Mouse (Mus musculus) liver, embryonic 14.5 days (tissue): ENCODE measurements at regions not wholly inside any gene's neighbourhood (a gene's known extent, or its start where the extent isn't known, plus 50 kb on each side); places are given as distances from the start of the nearest gene placed in this dataset.

Source experiments
- ATAC-seq: fragments of 200-750 bp; cut with Nextera tagmentation; 2 replicates; pipeline ENCODE4 v1.8.0; 2017; ENCODE audit warnings: moderate number of reproducible peaks, mild to moderate bottlenecking, moderate library complexity; ENCODE audit not compliant: insufficient read depth
- DNase-seq, 3 experiments: peaks; one replicate each; pipeline ENCODE4 v3.0.0-alpha.2; 2012 to 2013; ENCODE audit warnings: low read depth in 3 of 3, low spot score in 3 of 3
- H3K27ac ChIP-seq: fragments of 300-500 bp; sonication (generic); 2 replicates; pipeline ENCODE4 v1.5.1; 2014; ENCODE audit warnings: moderate library complexity, mild to moderate bottlenecking, control low read depth, inconsistent platforms
- H3K27me3 ChIP-seq: fragments of 300-500 bp; sonication (generic); 2 replicates; pipeline ENCODE4 v1.6.1; 2014; ENCODE audit warnings: mild to moderate bottlenecking, low read length, moderate library complexity; ENCODE audit not compliant: control insufficient read depth, insufficient read depth
- H3K36me3 ChIP-seq: fragments of 300-500 bp; sonication (generic); replicated peaks from 2 replicates; pipeline ENCODE4 v1.6.1; 2014; ENCODE audit warnings: low read depth; ENCODE audit not compliant: control insufficient read depth, insufficient read depth
- H3K4me1 ChIP-seq, 2 experiments: fragments of 200-500 bp in 1 of 2; fragments of 300-500 bp in 1 of 2; sonication (generic) in 1 of 2; replicated peaks; 2 replicates each; pipeline ENCODE4 v1.6.1; 2012 to 2014; ENCODE audit warnings: antibody characterized with exemption in 1 of 2, inconsistent platforms in 1 of 2, low read length in 1 of 2; ENCODE audit not compliant: control insufficient read depth in 2 of 2, insufficient read depth in 2 of 2
- H3K4me2 ChIP-seq: fragments of 300-500 bp; sonication (generic); 2 replicates; pipeline ENCODE4 v1.6.1; 2014; ENCODE audit warnings: low read depth, mild to moderate bottlenecking, control low read depth, moderate library complexity
- H3K4me3 ChIP-seq, 2 experiments: fragments of 200-500 bp in 1 of 2; fragments of 300-500 bp in 1 of 2; sonication (generic) in 1 of 2; 2 replicates each; pipeline ENCODE4 v1.5.1; 2012 to 2014; ENCODE audit warnings: low read depth in 2 of 2, low read length in 2 of 2, mild to moderate bottlenecking in 2 of 2, control low read depth in 1 of 2, inconsistent platforms in 1 of 2, moderate library complexity in 1 of 2; ENCODE audit not compliant: insufficient read depth in 1 of 2
- H3K9ac ChIP-seq: fragments of 300-500 bp; sonication (generic); replicated peaks from 2 replicates; pipeline ENCODE4 v1.6.1; 2014; ENCODE audit warnings: mild to moderate bottlenecking, control low read depth, moderate library complexity
- H3K9me3 ChIP-seq: fragments of 300-500 bp; sonication (generic); 2 replicates; pipeline ENCODE4 v1.6.1; 2016; ENCODE audit warnings: low read length, mixed read lengths; ENCODE audit not compliant: control insufficient read depth
- CTCF ChIP-seq: IDR thresholded peaks from 2 replicates; pipeline ENCODE4 v1.5.1; 2016; ENCODE audit warnings: antibody characterized with exemption, low read depth, control low read depth
- EP300 ChIP-seq: IDR thresholded peaks from 2 replicates; pipeline ENCODE4 v1.6.1; 2016; ENCODE audit warnings: antibody characterized with exemption, low read depth
- WGBS: fragments of 180-500 bp; shearing (Covaris S2); extraction: QIAGEN DNeasy Blood & Tissue Kit; methylation state at CpG from one replicate; pipeline ENCODE4 v1.1.7; 2014; ENCODE audit not compliant: insufficient replicate concordance; 5-methylcytosine and 5-hydroxymethylcytosine counted together

DNA sequence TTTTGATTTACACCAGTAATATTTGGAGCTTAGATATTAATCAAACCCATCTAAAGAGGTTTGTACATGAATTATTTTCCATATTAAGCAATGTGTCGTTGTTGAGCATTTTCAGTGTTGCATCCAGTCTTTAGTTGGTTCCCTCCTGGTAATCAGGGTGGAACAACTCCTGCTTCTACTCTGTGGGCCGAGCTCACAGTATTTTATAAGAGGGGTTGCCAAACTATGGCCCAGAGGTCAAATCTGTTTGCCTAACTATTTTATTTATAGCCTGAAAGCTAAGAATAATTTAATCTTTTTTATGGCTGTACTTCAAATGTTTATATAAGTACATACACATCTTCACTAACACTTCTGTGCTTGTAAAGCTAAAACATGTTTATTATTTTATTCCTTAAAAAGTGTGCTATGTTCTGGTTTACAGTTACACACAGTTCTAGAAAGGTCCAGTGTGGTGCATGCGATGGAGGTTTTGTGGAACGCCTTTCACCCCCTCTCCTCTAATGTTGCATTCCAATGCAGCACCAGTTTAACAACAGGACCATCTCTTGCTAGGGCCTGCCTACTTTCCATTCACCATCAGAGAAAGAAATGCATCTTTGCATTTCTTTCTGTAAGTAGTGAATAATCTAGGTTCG, 392.3 kb upstream of the Nr5a2 start:
- Histone ChIP-seq H3K9ac (no peak overlapping the region), H3K27ac (no peak overlapping the region), H3K36me3 (no peaks in the 10 kb centered on the region), H3K4me1 (no peaks in the 10 kb centered on the region), H3K4me2 (no peak overlapping the region), H3K4me3 (no peak overlapping the region), H3K9me3 (no peaks in the 10 kb centered on the region), H3K27me3 (no peaks in the 10 kb centered on the region)
- WGBS: 65% methylated on average over 5 of the region's 5 CpGs
- no peak for TF ChIP-seq EP300
- no peak for TF ChIP-seq CTCF
- ATAC-seq (no peak), DNase-seq (no peak)

DNA sequence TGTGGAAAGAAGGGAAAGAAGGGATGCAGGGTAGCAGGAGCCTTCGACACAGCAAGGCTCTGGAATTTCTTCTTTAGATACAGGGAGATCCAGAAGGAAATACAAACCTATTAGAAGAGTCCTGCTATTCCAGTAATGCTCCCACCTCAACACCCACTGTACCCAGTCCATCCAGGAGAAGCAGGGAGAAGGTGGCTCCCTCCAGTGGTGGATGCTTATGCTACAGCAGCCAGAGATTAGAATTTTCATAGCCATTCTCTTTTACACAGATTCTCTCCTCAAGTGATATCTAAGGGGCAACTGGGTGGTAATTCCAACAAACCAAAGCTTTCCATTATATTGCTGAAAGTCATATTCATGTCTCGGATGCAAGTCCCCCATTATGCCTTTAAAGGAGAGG, 373.9 kb upstream of the Nr5a2 start:
- Histone ChIP-seq H3K4me1 (no peaks in the 10 kb centered on the region), H3K4me3 (no peak overlapping the region), H3K36me3 (no peaks in the 10 kb centered on the region), H3K4me2 (no peak overlapping the region), H3K27me3 (no peaks in the 10 kb centered on the region), H3K9me3 (no peaks in the 10 kb centered on the region), H3K9ac (no peak overlapping the region), H3K27ac (no peak overlapping the region)
- TF ChIP-seq CTCF: peak; percentile 24; the same call in 1 of the 2 replicates
- TF ChIP-seq EP300: no peak
- ATAC-seq (no peak), DNase-seq (no peak)
- 61% methylated on average over 2 of the region's 2 CpGs for WGBS

DNA sequence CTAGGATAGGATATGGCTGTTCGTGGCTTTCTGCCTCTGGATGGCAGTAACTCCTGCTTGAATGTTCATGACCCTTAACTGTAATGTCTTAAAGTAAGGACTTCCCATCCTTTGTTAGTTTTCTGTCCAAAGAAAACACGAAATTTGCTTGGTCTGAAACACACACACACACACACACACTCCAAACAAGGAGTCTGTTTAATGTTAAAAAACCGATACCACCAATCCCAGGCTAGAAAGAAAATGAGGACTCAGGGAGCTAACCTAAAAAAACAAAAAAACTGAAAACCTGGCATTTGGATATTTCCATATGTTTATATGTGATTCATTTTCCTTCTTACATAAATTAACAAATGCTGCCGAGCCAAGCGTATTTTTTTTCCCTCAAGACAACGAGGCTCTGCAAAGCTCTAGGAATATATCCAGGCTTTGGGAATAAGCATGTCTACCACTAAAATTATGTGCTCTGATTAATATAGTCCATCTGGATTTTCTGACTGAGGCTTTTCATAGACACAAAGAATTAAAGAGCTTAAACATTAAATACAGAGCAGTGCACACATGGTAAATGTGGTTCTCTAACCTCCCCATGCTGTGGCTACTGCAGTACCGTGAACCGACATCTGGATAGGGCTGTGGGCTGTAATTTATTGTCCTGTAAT, 372.0 kb upstream of the Nr5a2 start:
- H3K4me3 ChIP-seq: no peak overlapping the region
- no peaks in the 10 kb centered on the region for H3K36me3 ChIP-seq
- no peak overlapping the region for H3K27ac ChIP-seq
- no peak for TF ChIP-seq CTCF
- TF ChIP-seq EP300: no peak
- H3K27me3 ChIP-seq: no peaks in the 10 kb centered on the region
- H3K9me3 ChIP-seq: no peaks in the 10 kb centered on the region
- 55% methylated on average over 8 of the region's 8 CpGs for WGBS
- no peak overlapping the region for H3K4me2 ChIP-seq
- H3K4me1 ChIP-seq: no peaks in the 10 kb centered on the region
- DNase-seq (no peak), ATAC-seq (no peak)
- no peak overlapping the region for H3K9ac ChIP-seq

DNA sequence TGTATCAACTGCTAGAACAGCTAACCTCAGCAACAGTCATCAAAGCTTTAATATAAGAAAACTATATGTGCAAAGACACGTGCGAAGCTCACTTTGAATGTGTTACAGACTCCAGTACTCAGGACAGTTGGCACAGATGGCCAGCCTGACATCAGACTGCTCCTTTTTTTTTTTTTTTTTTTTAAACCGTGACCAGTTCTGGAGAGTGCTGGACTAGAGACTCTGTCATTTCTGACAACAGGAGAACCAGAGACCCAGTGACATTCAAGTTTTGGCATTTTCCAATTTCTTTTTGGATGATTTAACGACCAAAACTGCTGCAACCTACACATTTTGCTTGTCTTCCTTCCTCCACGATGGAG, 371.5 kb upstream of the Nr5a2 start:
- H3K4me2 ChIP-seq: no peak overlapping the region
- no peaks in the 10 kb centered on the region for H3K27me3 ChIP-seq
- no peaks in the 10 kb centered on the region for H3K9me3 ChIP-seq
- no peak for TF ChIP-seq CTCF
- TF ChIP-seq EP300: no peak
- no peak overlapping the region for H3K27ac ChIP-seq
- H3K4me1 ChIP-seq: no peaks in the 10 kb centered on the region
- no peak overlapping the region for H3K4me3 ChIP-seq
- H3K36me3 ChIP-seq: no peaks in the 10 kb centered on the region
- H3K9ac ChIP-seq: no peak overlapping the region
- DNase-seq (no peak), ATAC-seq (no peak)
- WGBS: 46% methylated on average over 5 of the region's 5 CpGs

DNA sequence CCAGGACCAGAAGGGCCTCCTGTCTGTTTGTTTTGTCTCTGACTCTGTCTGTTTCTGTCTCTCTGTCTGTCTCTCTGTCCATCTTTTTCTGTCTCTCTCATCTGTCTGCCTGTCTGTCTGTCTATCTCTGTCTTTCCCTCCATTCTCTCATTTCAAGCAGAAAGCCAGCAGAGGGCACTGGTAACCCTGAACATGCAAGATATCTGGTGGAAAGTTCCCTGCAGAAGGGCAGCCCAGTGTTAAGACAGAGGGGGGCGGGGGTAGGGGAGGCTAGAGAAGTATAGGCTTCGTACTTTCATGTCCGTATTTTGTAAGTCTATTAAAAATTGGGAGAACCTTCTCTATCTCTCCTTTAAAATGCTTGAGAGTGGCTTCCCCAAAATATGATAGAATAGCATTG, 370.4 kb upstream of the Nr5a2 start:
- H3K4me2 ChIP-seq: no peak overlapping the region
- H3K4me3 ChIP-seq: no peak overlapping the region
- TF ChIP-seq EP300 (no peak), CTCF (peak; percentile 17; the same call in 1 of the 2 replicates)
- no peak for ATAC-seq
- no peak overlapping the region for H3K27ac ChIP-seq
- H3K9me3 ChIP-seq: no peaks in the 10 kb centered on the region
- no peaks in the 10 kb centered on the region for H3K4me1 ChIP-seq
- no peaks in the 10 kb centered on the region for H3K36me3 ChIP-seq
- H3K9ac ChIP-seq: no peak overlapping the region
- 27% methylated on average over 3 of the region's 3 CpGs for WGBS
- no peaks in the 10 kb centered on the region for H3K27me3 ChIP-seq
- no peak for DNase-seq
